Mouse (Mus musculus) cortical plate, adult 2 months (tissue): ENCODE results near the gene Ccdc106.
"Not testable (repeated sequence)": the region's sequence is repeated elsewhere in the genome, so short reads cannot be mapped to it uniquely, and the experiment has no call there.

Source experiments
- CTCF ChIP-seq: fragments of 200-500 bp; IDR thresholded peaks from 2 replicates; pipeline ENCODE4 v1.5.1; 2011; ENCODE audit warnings: mild to moderate bottlenecking, control low read depth, low read length; ENCODE audit not compliant: insufficient read depth; ENCODE audit errors: extremely low read depth
- POLR2A ChIP-seq: fragments of 200-500 bp; IDR thresholded peaks from 2 replicates; pipeline ENCODE4 v1.6.1; 2011; ENCODE audit warnings: mild to moderate bottlenecking, low read length, control low read depth; ENCODE audit not compliant: insufficient read depth; ENCODE audit errors: extremely low read depth

- not testable (repeated sequence) for TF ChIP-seq POLR2A, CTCF
These were observed 17.5 kb upstream of the Ccdc106 start for GRCm38 (mm10) chr7:5002876-5003275.
